Mouse (Mus musculus) stomach, postnatal 0 days (tissue): ENCODE data around the gene Elmod3. TPM values are rescaled to one million over a fixed set of nuclear protein-coding genes. Genes with fewer than 3 reads are reported as not detected.

Source experiments
- ATAC-seq: fragments of 200-750 bp; cut with Nextera tagmentation; 2 replicates; pipeline ENCODE4 v1.8.0; 2017; ENCODE audit not compliant: low FRiP score, low TSS enrichment
- DNase-seq: peaks from one replicate; pipeline ENCODE4 v3.0.0-alpha.2; 2016; ENCODE audit warnings: low spot score
- H3K27ac ChIP-seq: fragments of 300-500 bp; sonication (generic); replicated peaks from 2 replicates; pipeline ENCODE4 v1.5.1; 2014; ENCODE audit warnings: mild to moderate bottlenecking, control low read depth
- H3K27me3 ChIP-seq: fragments of 300-500 bp; sonication (generic); 2 replicates; pipeline ENCODE4 v1.6.1; 2014; ENCODE audit warnings: low read length; ENCODE audit not compliant: control insufficient read depth, insufficient read depth
- H3K36me3 ChIP-seq: fragments of 300-500 bp; sonication (generic); 2 replicates; pipeline ENCODE4 v1.6.1; 2014; ENCODE audit warnings: low read length, mixed read lengths; ENCODE audit not compliant: control insufficient read depth, insufficient read depth
- H3K4me1 ChIP-seq: fragments of 300-500 bp; sonication (generic); replicated peaks from 2 replicates; pipeline ENCODE4 v1.6.1; 2014; ENCODE audit warnings: antibody characterized with exemption; ENCODE audit not compliant: control insufficient read depth, insufficient read depth
- H3K4me2 ChIP-seq: fragments of 300-500 bp; sonication (generic); replicated peaks from 2 replicates; pipeline ENCODE4 v1.6.1; 2014; ENCODE audit warnings: low read depth, mild to moderate bottlenecking, control low read depth, moderate library complexity
- H3K4me3 ChIP-seq: fragments of 300-500 bp; sonication (generic); 2 replicates; pipeline ENCODE4 v1.5.1; 2014; ENCODE audit warnings: low read depth, low read length, control low read depth
- H3K9ac ChIP-seq: fragments of 300-500 bp; sonication (generic); 2 replicates; pipeline ENCODE4 v1.6.1; 2014; ENCODE audit warnings: mild to moderate bottlenecking, low read length, control low read depth, mixed read lengths
- H3K9me3 ChIP-seq: fragments of 300-500 bp; sonication (generic); 2 replicates; pipeline ENCODE4 v1.6.1; 2016; ENCODE audit warnings: low read length; ENCODE audit not compliant: control insufficient read depth
- CTCF ChIP-seq: IDR thresholded peaks from 2 replicates; pipeline ENCODE4 v1.5.1; 2016; ENCODE audit warnings: antibody characterized with exemption, low read depth, mild to moderate bottlenecking, moderate library complexity
- EP300 ChIP-seq: optimal IDR thresholded peaks from 2 replicates; pipeline ENCODE3; 2016; ENCODE audit warnings: antibody characterized with exemption
- WGBS: fragments of 180-500 bp; shearing (Covaris S2); extraction: QIAGEN DNeasy Blood & Tissue Kit; methylation state at CpG from one replicate; pipeline ENCODE4 v1.1.7; 2014; 5-methylcytosine and 5-hydroxymethylcytosine counted together
- polyA plus RNA-seq: library from polyadenylated mRNA; unstranded; fragments of >200 nt; fragmentation: Nextera tagmentation; extraction: Ambion mirVana; gene quantifications from 2 replicates; pipeline ENCODE4 v1.2.1, GENCODE M21; 2015

Gene Elmod3
- polyA plus RNA-seq, 1 experiment from 2014 or later, result 13.3 TPM

DNA sequence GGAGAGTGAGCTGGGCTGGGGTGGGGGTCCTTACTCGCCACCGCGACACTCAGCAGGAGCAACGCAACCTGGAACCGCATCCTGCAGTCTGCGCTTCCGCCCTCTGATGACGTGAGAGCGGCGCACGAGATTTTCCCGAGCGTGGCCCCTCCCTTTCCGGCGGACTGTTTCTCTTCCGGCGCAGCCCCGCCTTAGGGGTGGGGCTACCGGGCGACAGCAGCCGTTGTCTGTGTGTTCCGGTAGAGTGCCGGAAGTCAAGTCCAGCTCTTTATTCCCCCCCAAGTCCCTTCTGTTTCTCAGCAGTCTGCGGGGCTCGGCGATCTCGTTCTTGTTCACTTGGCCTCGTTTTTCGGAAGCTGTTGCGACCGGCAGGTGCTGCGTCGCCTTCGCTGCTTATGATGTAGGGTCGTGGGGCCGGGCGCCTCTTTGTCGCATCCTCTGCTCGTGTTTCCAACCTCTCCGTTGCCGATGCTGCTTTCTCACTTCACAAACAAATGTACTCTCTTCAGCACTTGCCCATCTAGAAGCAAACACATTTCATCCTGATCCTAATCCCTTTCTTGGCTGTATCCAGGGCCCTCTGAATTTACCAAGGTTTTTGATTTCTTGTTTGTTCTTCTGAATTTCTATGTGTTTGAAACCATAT lies 18.6 kb upstream of the Elmod3 start, which contains the start of gene Tgoln1:
Gene Tgoln1, minus strand, starts transcription at position 358 of the 646 bp plus-strand sequence.
- peak within 1 kb of the TSS; percentile 94 for H3K4me2 ChIP-seq
- peak; percentile 59 for TF ChIP-seq EP300
- no peak for TF ChIP-seq CTCF
- no peaks in the 10 kb centered on the region for H3K9me3 ChIP-seq
- under 1% methylated on average over 39 of the region's 41 CpGs for WGBS
- peak; percentile 89 for ATAC-seq
- H3K4me3 ChIP-seq, result peak within 1 kb of the TSS; percentile 85
- peak; percentile 96 for DNase-seq
- peaks cover 3% of the 10 kb centered on the region; the same call in 1 of the 2 replicates for H3K36me3 ChIP-seq
- H3K4me1 ChIP-seq, result peaks cover 13% of the 10 kb centered on the region
- peak within 1 kb of the TSS; percentile 96 for H3K27ac ChIP-seq
- peak within 1 kb of the TSS; percentile 79 for H3K9ac ChIP-seq
- no peaks in the 10 kb centered on the region for H3K27me3 ChIP-seq

DNA sequence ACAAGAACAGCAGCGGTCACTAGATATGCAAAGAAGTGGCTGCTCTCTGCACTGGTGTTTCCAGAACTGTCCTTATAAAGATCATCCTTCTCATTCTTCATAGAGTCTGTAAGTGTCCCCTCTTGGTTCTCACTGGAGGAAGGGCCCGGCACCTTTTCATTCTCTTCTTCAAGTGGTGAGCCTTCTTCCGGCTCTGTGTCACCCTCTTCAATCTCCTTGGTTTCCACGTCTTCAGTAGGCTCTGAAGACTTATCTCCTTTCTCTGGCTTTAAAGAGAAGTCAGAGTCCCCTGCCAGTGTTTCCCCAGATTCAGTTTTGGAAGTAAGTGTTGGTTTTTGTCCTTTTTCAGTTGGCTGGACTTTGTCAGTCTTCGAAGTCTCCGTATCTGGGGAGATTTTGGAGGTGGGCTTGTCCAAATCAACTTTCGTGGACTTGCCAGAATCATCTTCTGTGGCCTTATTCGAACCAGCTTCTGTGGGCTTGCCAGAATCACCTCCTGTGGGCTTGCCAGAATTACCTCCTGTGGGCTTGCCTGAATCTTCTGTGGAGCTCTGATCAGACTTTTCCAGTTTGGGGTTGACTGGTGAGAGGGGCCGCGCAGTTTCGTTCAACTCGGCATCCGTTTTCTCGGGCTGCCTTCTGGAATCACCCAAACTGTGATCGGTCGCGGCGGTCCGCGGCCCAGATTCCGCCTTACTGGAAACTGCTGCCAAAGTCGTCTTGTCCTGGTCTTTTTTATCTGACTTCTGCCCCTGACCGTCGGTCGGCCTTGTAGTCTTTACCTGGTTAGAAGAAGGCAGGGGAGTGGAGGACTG lies 17.6 kb upstream of the Elmod3 start:
- peak overlapping the region; percentile 53 for H3K27ac ChIP-seq
- no peak for TF ChIP-seq EP300
- no peak for TF ChIP-seq CTCF
- DNase-seq, result peak; percentile 23
- H3K4me2 ChIP-seq, result peak overlapping the region; percentile 94
- no peaks in the 10 kb centered on the region for H3K9me3 ChIP-seq
- peaks cover 3% of the 10 kb centered on the region; the same call in 1 of the 2 replicates for H3K36me3 ChIP-seq
- peak overlapping the region; percentile 85 for H3K4me3 ChIP-seq
- peaks cover 13% of the 10 kb centered on the region for H3K4me1 ChIP-seq
- WGBS, result 18% methylated on average over 25 of the region's 25 CpGs
- no peak for ATAC-seq
- H3K27me3 ChIP-seq, result no peaks in the 10 kb centered on the region
- peak overlapping the region; percentile 79 for H3K9ac ChIP-seq

DNA sequence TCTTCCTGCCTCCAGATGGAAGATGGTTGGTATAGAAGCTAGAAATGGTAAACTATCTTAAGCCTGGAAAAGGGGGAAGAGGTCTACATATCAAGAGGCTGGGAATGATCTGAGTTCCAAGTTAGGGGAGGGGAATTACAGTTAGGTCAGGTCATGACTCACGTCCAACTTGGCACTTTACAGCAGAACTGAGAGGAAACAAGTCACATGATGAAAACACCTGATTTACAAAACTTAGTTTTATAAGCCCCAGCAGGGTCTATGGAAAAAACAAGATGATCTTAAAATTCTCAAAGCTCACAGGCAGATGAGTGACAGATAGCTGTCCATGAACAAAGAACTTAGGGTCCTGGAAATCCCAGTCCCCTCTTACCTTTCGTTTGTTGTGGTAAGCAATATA lies 16.9 kb upstream of the Elmod3 start:
- H3K4me3 ChIP-seq, result peak overlapping the region; percentile 85
- DNase-seq (no peak), ATAC-seq (no peak)
- H3K4me2 ChIP-seq, result peak overlapping the region; percentile 94
- H3K4me1 ChIP-seq, result peaks cover 13% of the 10 kb centered on the region
- H3K27ac ChIP-seq, result no peak overlapping the region
- 36% methylated on average over 2 of the region's 2 CpGs for WGBS
- no peaks in the 10 kb centered on the region for H3K9me3 ChIP-seq
- H3K36me3 ChIP-seq, result peaks cover 5% of the 10 kb centered on the region; the same call in 1 of the 2 replicates
- no peaks in the 10 kb centered on the region for H3K27me3 ChIP-seq
- peak overlapping the region; percentile 79 for H3K9ac ChIP-seq
- TF ChIP-seq EP300 (no peak), CTCF (no peak)

DNA sequence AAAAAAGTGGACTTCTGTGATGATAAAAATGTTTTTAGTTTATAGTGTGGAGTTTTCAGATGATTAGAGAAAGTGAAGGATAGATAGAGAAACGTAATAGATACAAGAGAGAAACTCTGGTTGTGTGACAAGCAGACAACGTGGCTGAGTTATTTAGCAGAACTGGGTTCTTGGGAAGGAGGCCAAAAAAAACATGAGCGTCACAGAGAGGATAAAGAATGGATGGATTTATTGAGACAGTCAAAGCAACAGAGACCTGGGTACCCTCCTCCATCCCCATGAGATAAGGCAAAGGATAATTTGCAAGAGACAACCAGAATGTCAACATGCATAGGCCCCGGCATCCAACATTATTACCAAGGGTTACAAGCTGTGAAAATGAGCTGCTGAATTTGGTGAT lies 12.0 kb upstream of the Elmod3 start:
- TF ChIP-seq CTCF (no peak), EP300 (no peak)
- Histone ChIP-seq H3K4me2 (no peak overlapping the region), H3K36me3 (peaks cover 9% of the 10 kb centered on the region; the same call in 1 of the 2 replicates), H3K27ac (no peak overlapping the region), H3K4me3 (no peak overlapping the region), H3K27me3 (no peaks in the 10 kb centered on the region), H3K9me3 (no peaks in the 10 kb centered on the region), H3K9ac (no peak overlapping the region), H3K4me1 (peaks cover 2% of the 10 kb centered on the region)
- ATAC-seq (no peak), DNase-seq (no peak)
- 56% methylated on average over 4 of the region's 4 CpGs for WGBS

DNA sequence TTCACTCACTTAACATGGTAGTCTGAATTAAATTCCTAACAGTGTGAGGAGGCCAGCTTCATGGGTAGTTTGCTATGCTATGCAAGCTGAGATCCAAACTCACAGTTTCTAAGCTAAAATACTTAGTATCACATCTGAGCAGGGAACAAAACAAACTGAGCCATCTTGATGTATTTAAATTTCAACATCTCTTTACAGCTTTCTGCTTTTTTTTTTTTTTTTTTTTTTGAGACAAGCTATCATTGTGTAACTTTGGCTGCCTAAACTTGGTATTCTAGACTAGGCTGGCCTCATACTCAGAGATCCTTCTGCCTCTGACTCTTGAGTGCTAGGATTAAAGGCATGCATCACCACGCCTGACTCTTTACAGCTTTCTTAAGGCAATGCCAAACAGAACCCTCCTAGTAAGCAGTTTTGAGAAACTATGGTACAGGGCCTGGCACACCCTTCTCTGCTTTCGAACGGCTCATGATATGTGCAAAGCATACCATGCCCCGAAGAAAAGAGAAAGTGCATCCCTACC lies 10.5 kb upstream of the Elmod3 start:
- no peak overlapping the region for H3K4me2 ChIP-seq
- no peak overlapping the region for H3K9ac ChIP-seq
- WGBS, result 67% methylated on average over 4 of the region's 4 CpGs
- H3K9me3 ChIP-seq, result no peaks in the 10 kb centered on the region
- no peaks in the 10 kb centered on the region for H3K27me3 ChIP-seq
- no peaks in the 10 kb centered on the region for H3K4me1 ChIP-seq
- no peak overlapping the region for H3K4me3 ChIP-seq
- no peak for ATAC-seq
- H3K27ac ChIP-seq, result no peak overlapping the region
- TF ChIP-seq CTCF, result no peak
- no peak for TF ChIP-seq EP300
- no peak for DNase-seq
- H3K36me3 ChIP-seq, result peaks cover 14% of the 10 kb centered on the region; the same call in 1 of the 2 replicates
